Mouse (Mus musculus): ENCODE results near the gene Tmem175.

DNA sequence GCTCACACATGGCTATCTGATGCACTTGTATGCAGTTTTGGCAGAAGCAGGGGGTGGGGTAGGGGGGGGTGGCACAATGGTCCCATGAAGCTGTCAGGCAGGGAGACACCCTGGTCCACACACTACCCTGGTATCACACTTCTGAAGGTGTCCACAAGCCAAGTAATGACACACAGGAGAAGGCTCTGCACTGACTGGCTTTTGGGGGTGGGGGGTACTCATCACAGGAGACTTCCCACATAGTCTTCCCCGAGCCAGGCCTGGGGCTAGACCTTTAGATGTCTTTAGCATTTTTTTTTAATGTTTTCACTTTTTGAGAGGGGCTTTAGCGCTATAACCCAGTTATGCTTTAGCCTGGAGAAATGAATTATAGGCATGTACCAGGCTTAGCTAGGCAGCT lies 17.7 kb downstream of the Tmem175 start:
- TF ChIP-seq CTCF (IDR thresholded peaks at IDR 0.05; ENCODE audit: low read depth) = no peak
- TF ChIP-seq EP300 (IDR thresholded peaks at IDR 0.05; ENCODE audit: low read depth) = no peak
